Mouse (Mus musculus) cerebellum, postnatal 4 days (tissue): ENCODE measurements at regions not wholly inside any gene's neighbourhood (a gene's known extent, or its start where the extent isn't known, plus 50 kb on each side); places are given as distances from the start of the nearest gene placed in this dataset.
"Not testable (repeated sequence)": the region's sequence is repeated elsewhere in the genome, so short reads cannot be mapped to it uniquely, and the experiment has no call there.

ENCODE experiments used
- DNase-seq, 2 experiments: peaks; one replicate each; pipeline ENCODE4 v3.0.0; 2022; ENCODE audit warnings: low spot score in 2 of 2, mixed read lengths in 1 of 2

DNA sequence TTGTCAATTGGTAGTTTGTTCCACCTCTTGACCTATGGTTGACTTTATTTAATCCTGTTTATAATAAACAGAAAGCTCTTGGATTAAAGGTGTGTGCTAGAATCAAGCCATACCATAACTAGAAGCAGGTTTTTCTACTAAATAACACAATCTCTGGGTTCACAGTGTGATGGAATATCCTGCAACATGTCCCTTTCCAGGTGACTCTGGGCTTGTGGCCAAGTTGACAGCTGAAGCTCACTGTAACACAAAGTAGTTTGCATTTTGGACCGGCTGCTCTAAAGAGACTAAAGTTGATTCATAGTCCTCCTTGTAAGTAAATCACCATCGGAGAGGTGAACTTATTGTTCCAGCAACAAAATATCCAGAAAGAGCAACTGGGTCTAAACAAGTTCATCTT, 149.3 kb upstream of the Kctd3 start:
- DNase-seq: peak in 1 of 2 experiments; percentile 29

DNA sequence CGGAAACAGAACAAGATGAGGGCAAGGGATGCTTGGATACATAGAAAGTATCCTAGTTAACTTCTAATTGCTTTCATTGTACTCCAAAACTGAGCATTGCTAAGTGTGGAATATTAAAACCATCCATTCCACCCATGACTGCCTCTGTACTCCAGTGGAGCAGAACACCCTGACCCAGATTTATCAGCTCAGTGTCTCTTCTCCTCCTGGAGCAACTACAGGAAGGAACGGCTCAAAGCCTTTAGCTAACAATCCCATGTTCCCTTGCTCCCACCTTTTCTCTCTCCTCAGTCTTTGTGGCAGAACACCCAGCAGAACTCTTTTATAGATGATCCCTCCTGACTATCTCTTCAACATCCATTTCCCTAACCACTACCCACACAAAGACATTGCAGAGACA, 146.7 kb upstream of the Kctd3 start:
- DNase-seq: no peak

DNA sequence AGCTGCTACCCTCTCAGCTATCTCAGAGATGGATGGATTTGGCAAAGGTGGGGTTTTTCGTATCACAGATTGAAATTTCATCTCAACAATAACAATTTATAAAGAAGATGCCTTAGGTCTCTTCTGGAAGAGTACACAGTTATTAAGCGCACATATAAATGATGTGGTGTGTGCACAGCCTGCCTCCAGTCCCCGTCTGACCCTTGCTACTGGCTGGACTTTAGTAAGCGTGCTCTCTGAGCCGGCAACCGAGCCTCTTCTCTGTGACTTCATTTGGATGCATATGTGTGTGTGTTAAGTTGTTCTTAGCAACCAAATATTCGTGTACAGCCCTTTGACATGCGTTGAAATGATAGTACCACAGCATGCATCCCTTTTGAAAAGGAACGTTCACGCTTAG, 145.5 kb upstream of the Kctd3 start:
- no peak for DNase-seq

DNA sequence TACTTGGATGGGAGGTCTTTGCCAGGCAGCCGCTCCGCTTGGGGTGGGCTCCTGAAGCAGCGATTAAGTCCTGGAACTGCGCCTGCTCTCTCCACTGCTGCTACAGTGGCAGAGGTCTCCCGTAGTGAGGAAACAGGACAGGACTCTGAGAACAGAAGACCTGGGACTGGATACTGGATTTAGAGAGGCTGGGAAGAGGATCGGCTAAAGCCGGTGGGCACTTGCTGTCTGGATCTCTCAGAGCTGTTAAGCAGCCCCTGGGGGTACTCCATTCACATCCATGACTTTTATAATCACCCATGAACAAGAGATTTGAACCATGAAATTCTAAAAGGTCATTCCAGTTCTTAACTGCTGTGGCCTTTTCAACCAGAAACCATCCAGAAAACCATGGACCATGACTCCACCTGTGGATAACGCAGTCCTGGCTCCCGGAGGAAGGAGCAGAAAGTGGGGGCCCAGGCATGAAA, 135.4 kb upstream of the Kctd3 start:
- DNase-seq: no peak

GRCm38 (mm10) chr1:189142551-189142950, 134.9 kb upstream of the Kctd3 start:
- no peak for DNase-seq

DNA sequence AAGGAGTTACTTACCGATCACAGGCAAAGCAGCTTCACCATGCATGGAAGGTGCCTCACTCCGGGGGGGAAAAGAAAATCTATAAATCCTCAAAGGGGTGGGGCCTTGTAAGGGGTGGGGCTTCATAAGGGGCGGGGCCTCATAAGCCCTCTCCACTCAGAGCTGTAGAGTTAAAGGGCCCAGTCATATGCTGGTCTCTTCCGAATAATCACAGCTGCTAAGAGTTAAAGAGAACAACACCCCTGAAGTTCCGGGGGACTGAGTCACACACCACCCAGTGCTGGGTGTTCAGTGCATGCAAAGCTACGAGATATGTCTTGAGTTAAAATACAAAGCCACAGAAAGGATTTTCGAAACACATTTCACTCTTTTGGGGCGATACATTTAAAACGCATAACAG, 134.1 kb upstream of the Kctd3 start:
- DNase-seq: no peak

DNA sequence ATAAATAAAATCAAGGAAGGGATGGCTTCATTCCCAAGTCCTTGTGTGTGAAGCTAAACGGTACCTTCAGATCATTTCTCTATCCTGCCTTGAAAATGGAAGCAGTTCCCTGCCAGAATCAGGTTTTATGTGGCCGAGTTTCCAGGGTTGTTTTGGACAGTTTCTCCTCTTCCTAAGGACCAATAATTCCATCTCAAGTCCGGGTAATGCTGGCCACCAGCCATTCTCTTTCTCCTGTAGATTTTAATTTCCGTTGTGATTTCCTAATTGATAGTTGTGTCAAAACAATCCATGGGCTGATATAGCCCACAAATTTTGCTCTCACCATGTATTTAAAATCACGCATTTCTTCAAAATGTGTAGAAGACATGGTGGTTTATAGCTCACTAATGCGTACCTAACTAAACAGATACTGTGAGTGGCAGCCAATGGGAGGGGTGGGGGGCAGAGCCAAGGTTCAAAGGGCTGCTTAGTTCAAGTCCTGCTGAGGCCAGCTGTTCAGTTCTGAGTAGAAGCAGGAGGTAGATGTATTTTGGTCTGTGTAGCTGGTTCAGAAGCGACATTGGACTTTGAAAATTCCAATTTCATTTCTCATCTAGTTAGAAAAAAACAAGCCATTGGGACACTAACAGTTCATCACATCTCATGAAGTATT, 129.2 kb upstream of the Kctd3 start:
- no peak for DNase-seq

GRCm38 (mm10) chr1:189135826-189136225, 128.2 kb upstream of the Kctd3 start:
- DNase-seq: no peak

DNA sequence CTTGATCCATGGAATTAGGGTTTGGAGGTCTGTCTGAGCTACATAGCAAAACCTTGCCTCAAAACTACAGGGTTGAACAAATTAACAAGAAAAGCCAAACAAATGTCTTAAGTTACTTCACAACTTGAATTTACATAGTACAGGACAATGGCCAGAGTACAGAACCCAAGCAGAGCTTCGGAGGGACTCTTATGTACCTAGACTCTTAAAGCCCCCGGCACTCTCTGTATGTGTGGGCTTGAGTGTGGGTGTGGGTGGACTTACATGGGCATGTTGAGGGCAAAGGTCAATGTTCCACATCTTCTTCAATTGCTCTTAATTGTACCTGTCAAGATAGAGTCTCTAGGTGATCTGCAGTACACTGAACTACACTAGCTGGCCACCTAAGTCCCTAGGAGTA, 121.1 kb upstream of the Kctd3 start:
- DNase-seq: no peak

GRCm38 (mm10) chr1:189128246-189128645, 120.6 kb upstream of the Kctd3 start:
- not testable (repeated sequence) for DNase-seq

GRCm38 (mm10) chr1:189127367-189127766, 119.7 kb upstream of the Kctd3 start:
- DNase-seq: no peak

DNA sequence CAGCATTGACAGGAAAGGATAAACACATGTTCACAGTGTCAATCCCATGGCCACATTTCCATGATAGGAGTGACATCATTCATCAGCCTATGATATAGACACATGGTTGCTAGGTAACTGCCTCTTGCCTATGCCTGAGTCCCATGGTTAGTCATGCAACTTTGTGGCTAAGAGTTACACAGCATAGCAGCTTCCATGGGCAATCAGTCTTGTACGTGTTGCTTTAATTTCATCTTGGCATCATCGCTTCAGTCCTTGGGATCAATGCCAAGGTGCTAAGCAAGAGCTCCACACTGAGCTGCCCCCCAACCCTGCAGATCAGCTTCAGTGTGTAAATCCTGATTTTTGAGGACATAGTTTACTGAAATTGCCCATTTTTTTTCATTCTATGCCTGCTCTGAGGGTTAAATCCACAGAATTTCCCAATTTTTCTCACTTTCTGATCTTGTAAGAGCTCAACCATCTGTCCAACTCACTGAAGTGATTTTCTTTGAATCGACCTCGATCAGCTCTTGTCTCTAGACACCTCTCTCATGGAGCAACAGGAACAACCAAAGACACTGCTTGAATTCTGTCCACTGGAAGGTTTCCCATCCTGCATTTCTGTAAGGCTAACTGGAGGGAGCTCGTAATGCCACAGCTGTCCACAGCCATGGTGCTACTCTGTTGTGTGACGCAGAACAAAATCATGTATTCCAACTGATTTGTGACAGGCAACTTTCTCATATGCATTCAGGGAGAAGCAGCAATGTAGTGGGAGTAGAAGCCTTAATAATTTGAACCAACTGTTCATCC, 112.5 kb upstream of the Kctd3 start:
- DNase-seq: no peak

DNA sequence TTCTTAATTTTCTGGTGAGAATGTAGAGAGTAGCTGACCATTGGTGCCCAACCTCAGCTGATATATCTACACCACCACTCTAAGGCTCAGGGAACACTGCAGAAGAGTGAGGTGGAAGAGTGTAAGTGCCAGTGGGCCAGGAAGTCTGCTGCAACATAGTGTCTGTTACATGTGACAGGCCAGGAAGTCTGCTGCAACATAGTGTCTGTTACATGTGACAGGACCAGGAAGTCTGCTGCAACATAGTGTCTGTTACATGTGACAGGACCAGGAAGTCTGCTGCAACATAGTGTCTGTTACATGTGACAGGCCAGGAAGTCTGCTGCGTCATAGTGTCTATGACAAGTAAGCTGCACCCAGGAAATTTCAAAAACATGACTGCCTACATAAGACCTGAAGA, 111.4 kb upstream of the Kctd3 start:
- DNase-seq: not testable (repeated sequence)

DNA sequence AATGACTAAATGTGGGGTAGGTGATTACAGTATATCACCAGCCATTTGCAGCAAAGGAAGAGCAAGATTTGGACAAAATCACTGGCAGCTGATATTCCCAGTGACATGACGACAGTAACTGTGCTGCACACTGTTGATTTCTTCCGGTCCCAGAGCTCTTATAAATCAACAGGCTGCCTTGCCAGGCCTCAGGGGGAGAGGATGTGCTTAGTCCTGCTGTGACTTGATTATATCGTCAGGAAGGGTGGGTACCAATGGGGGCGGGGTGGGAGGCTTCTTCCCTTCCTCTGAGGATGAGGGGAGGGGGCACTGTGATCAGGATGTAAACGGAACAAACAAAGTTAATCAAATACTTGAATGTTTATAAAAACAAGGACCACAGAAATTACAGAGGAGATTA, 110.9 kb upstream of the Kctd3 start:
- DNase-seq: no peak

GRCm38 (mm10) chr1:189115914-189116313, 108.3 kb upstream of the Kctd3 start:
- DNase-seq: no peak

DNA sequence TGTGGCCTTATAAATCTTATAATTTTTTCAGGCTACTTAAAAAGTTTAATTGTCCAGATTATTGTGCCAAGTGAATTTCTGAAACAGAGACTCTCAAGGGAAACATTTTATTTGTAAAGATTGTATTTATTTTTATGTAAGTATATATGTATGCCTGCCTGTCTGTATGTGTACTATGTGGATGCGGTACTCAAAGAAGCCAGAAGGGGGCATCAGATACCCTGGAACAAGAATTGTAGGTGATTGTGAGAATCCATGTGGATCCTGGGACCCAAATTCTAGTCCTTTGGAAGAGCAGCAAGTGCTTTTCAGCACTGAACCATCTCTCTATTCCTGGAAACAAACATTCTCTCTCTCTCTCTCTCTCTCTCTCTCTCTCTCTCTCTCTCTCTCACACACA, 107.6 kb upstream of the Kctd3 start:
- no peak for DNase-seq

DNA sequence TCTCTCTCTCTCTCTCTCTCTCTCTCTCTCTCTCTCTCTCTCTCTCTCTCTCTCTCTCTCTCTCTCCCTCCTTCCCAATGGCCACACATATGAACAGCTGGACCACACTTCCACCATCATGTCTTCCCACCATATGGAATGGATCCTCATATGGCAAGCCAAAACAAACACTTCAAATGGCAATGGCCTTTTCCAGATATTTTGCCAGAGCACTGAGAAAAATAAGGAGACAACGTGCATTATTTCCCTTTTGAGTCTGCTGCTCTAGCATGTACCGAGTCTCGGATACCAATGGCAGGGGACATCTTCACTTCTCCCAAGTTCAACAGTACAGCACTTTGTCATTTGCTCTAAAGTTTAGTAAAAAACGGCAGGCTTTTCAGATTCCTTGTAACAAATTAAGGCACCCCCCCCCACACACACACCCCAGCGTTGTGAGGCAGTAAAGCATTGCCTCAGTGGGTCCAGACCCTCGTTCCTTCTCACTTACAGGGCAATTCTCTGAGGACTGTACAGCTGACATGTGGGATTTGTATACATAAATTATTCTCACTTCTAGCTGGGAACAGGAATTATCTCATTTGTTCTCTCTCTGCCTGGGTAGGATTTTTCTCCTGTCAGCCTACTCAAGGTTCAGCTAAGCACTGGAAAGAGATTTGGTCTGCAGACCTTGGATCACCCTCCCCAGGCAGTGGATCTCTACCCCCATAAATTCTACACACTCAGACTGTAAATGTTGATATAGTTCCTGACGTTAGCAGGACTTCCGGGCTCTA, 100.8 kb upstream of the Kctd3 start:
- DNase-seq: no peak

GRCm38 (mm10) chr1:189107841-189108240, 100.2 kb upstream of the Kctd3 start:
- no peak for DNase-seq

GRCm38 (mm10) chr1:189107156-189107555, 99.5 kb upstream of the Kctd3 start:
- DNase-seq: no peak

DNA sequence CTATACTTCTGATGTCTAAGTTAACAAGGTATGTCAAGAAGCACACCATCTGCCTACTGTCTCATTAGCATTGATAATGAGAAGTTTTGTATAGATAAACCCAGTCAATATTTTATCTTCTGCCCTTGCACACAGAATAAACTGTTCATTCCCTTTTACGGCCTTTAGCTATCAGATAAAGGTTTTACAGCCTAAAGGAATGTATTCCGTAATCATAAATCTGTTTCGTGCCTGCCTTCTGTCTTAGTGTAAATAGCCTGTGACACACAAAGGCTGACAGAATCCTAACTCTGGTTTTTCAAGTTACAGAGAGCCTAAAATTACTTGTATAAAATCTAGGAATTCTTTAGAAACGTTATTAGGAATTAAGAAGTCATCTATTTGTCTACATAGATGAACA, 97.6 kb upstream of the Kctd3 start:
- no peak for DNase-seq

GRCm38 (mm10) chr1:189102781-189103180, 95.1 kb upstream of the Kctd3 start:
- no peak for DNase-seq

- no peak for DNase-seq
Measured at GRCm38 (mm10) chr1:189099121-189099520, 91.5 kb upstream of the Kctd3 start.

GRCm38 (mm10) chr1:189092819-189093218, 85.2 kb upstream of the Kctd3 start:
- DNase-seq: no peak
